Mouse (Mus musculus): ENCODE data around the gene Serpina3j. TPM values are rescaled to one million over a fixed set of nuclear protein-coding genes. Genes with fewer than 3 reads are reported as not detected.
"Not testable (repeated sequence)": the region's sequence is repeated elsewhere in the genome, so short reads cannot be mapped to it uniquely, and the experiment has no call there.

The Serpina3j gene
- polyA plus RNA-seq, 1 experiment from 2014 or later, result not detected

DNA sequence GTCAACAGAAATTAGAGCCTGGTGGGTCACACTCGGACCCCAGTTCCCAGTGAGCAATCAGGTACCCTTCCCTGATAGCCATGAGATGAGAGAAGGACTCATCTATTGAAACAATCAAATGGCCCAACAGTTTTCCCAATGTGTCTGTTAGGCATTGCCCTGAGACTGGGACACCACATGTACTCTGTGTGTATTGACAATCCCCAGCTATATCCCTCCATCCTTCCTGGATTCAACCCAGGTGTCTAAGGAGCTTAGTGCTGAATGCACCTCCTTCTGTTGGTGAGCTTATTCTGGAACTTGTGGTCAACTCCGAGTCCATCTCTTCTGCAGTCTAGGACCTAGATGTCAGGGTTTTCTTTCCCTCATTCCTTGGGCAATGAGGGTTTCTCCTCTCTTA lies 32.7 kb downstream of the Serpina3j start:
- H3K36me3 ChIP-seq (ENCODE audit: control insufficient read depth, insufficient read depth, low read length), result no peaks in the 10 kb centered on the region
- no peak overlapping the region for H3K4me3 ChIP-seq (ENCODE audit: low read depth, low read length)
- H3K9ac ChIP-seq (ENCODE audit: low read depth, low read length), result no peak overlapping the region
- DNase-seq (ENCODE audit: low spot score) (no peak), ATAC-seq (replicated peaks; ENCODE audit: low FRiP score) (no peak)
- WGBS, result 70% methylated on average over 2 of the region's 2 CpGs
- no peaks in the 10 kb centered on the region for H3K4me1 ChIP-seq (replicated peaks; ENCODE audit: control insufficient read depth, insufficient read depth, low read length)
- H3K9me3 ChIP-seq (ENCODE audit: control insufficient read depth, low read length), result no peaks in the 10 kb centered on the region
- no peak overlapping the region for H3K4me2 ChIP-seq
- H3K27ac ChIP-seq (ENCODE audit: low read depth, low read length), result no peak overlapping the region
- H3K27me3 ChIP-seq (replicated peaks; ENCODE audit: control insufficient read depth, insufficient read depth, low read length), result no peaks in the 10 kb centered on the region

DNA sequence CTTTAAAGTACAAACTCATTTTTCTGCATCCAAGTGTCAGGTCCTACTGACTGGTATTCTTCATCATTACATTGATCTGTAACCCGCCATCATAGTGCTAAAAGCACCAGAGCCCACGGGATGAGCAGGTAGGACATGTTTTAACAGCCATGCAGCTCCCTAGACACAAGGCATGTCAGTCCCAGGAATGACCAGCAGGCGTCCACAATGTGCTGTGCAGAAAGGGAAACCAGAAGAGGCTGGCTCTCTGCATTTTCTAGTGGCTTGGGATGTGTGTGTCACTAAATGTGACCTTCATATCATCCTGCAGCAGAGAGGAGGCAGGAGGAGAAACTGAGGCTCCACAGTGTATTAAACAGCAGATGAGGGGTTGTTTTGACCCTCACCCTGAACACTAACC lies 37.5 kb downstream of the Serpina3j start:
- not testable (repeated sequence) for H3K36me3 ChIP-seq (ENCODE audit: control insufficient read depth, insufficient read depth, low read length); H3K4me2 ChIP-seq; H3K4me1 ChIP-seq (replicated peaks; ENCODE audit: control insufficient read depth, insufficient read depth, low read length); H3K9ac ChIP-seq (ENCODE audit: low read depth, low read length); H3K4me3 ChIP-seq (ENCODE audit: low read depth, low read length); DNase-seq (ENCODE audit: low spot score); H3K9me3 ChIP-seq (ENCODE audit: control insufficient read depth, low read length); ATAC-seq (replicated peaks; ENCODE audit: low FRiP score); H3K27ac ChIP-seq (ENCODE audit: low read depth, low read length); H3K27me3 ChIP-seq (replicated peaks; ENCODE audit: control insufficient read depth, insufficient read depth, low read length)
- 30% methylated on average over 3 of the region's 3 CpGs for WGBS

DNA sequence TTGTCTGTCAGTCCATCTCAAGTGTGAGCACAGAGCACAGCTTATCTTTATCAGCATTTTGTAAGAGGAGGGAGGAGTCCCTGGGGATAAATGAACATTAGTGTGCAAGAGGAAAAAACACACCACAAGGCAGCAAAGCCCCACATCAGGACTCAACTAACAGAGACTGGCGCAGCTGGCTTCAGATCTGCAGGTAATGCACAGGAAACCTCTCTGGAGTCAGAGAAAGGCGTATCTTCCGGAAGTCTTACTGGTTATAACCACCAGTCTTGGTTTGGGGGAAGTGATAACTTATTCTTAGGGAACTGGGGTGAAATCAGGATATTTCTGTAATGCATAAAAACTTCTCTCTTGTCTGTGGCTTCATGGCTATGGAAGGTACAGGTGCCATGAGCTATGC lies 41.7 kb downstream of the Serpina3j start:
- Histone ChIP-seq H3K9ac (ENCODE audit: low read depth, low read length) (no peak overlapping the region), H3K4me1 (replicated peaks; ENCODE audit: control insufficient read depth, insufficient read depth, low read length) (no peaks in the 10 kb centered on the region), H3K27ac (ENCODE audit: low read depth, low read length) (no peak overlapping the region), H3K4me3 (ENCODE audit: low read depth, low read length) (no peak overlapping the region), H3K36me3 (ENCODE audit: control insufficient read depth, insufficient read depth, low read length) (no peaks in the 10 kb centered on the region), H3K27me3 (replicated peaks; ENCODE audit: control insufficient read depth, insufficient read depth, low read length) (no peaks in the 10 kb centered on the region), H3K9me3 (ENCODE audit: control insufficient read depth, low read length) (no peaks in the 10 kb centered on the region), H3K4me2 (no peak overlapping the region)
- no peak for ATAC-seq (replicated peaks; ENCODE audit: low FRiP score)
- DNase-seq (ENCODE audit: low spot score), result no peak
- WGBS, result 70% methylated on average over 3 of the region's 3 CpGs

DNA sequence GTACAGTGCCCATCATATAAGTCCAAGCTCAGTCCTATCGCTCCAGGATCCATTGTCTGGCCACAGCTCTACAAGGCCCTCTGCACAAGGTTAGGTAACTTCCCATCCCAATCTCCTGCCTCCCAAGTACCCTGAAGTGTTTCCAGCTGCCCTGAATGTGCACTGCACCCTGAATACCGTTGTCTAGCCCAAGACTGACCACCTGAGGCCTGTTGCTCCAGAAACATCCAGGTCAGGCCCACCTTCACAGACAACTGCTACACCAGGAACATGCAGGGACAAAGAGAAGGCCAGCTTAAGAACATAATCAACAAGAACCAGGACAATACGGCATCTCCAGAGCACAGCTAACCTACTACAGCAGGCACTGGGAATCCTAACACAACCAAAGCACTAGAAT lies 55.6 kb downstream of the Serpina3j start:
- no peak overlapping the region for H3K4me3 ChIP-seq (ENCODE audit: low read depth, low read length)
- no peak overlapping the region for H3K27ac ChIP-seq (ENCODE audit: low read depth, low read length)
- DNase-seq (ENCODE audit: low spot score), result no peak
- no peaks in the 10 kb centered on the region for H3K27me3 ChIP-seq (replicated peaks; ENCODE audit: control insufficient read depth, insufficient read depth, low read length)
- H3K9me3 ChIP-seq (ENCODE audit: control insufficient read depth, low read length), result no peaks in the 10 kb centered on the region
- no peak overlapping the region for H3K4me2 ChIP-seq
- ATAC-seq (replicated peaks; ENCODE audit: low FRiP score), result no peak
- WGBS, result 84% methylated on average over 3 of the region's 3 CpGs
- no peaks in the 10 kb centered on the region for H3K36me3 ChIP-seq (ENCODE audit: control insufficient read depth, insufficient read depth, low read length)
- H3K9ac ChIP-seq (ENCODE audit: low read depth, low read length), result no peak overlapping the region
- H3K4me1 ChIP-seq (replicated peaks; ENCODE audit: control insufficient read depth, insufficient read depth, low read length), result no peaks in the 10 kb centered on the region

Other genes starting within 250 kb of the Serpina3j start
- gene Serpina5, start 213.4 kb upstream of the Serpina3j start, polyA plus RNA-seq (2014; fragmentation: Nextera tagmentation; extraction: Ambion mirVana), result not detected in 2 replicates
- not detected in 2 replicates for gene Serpina3a, start 201.8 kb upstream of the Serpina3j start, polyA plus RNA-seq (2014; fragmentation: Nextera tagmentation; extraction: Ambion mirVana)
- 0.12 and 0.19 TPM in 2 replicates for gene Serpina3b, start 186.6 kb upstream of the Serpina3j start, polyA plus RNA-seq (2014; fragmentation: Nextera tagmentation; extraction: Ambion mirVana)
- gene Serpina3c, start 160.7 kb upstream of the Serpina3j start, polyA plus RNA-seq (2014; fragmentation: Nextera tagmentation; extraction: Ambion mirVana), result not detected in 2 replicates
- 0.08 and 0.39 TPM in 2 replicates for gene Serpina3f, start 100.0 kb upstream of the Serpina3j start, polyA plus RNA-seq (2014; fragmentation: Nextera tagmentation; extraction: Ambion mirVana)
- 1.2 and 2.6 TPM in 2 replicates for gene Serpina3g, start 78.3 kb upstream of the Serpina3j start, polyA plus RNA-seq (2014; fragmentation: Nextera tagmentation; extraction: Ambion mirVana)
- 0.14 and 0.27 TPM in 2 replicates for gene Serpina3i, start 51.4 kb upstream of the Serpina3j start, polyA plus RNA-seq (2014; fragmentation: Nextera tagmentation; extraction: Ambion mirVana)
- gene Serpina3k, start 23.9 kb downstream of the Serpina3j start, polyA plus RNA-seq (2014; fragmentation: Nextera tagmentation; extraction: Ambion mirVana), result not detected in 2 replicates
- gene Serpina3m, start 23.9 kb downstream of the Serpina3j start, polyA plus RNA-seq (2014; fragmentation: Nextera tagmentation; extraction: Ambion mirVana), result not detected in 2 replicates
- gene Serpina3n, start 92.2 kb downstream of the Serpina3j start, polyA plus RNA-seq (2014; fragmentation: Nextera tagmentation; extraction: Ambion mirVana), result not detected in 2 replicates
- 1.3 and 1.4 TPM in 2 replicates for gene Gsc, start 158.8 kb downstream of the Serpina3j start, polyA plus RNA-seq (2014; fragmentation: Nextera tagmentation; extraction: Ambion mirVana)